In genomic region chr12:84030659-84031332, GRCm38 (mm10) we compare ENCODE assay signal across 9 mouse cellular contexts. TPM values are rescaled to one million over a fixed set of nuclear protein-coding genes. Genes with fewer than 3 reads are reported as not detected.
DNase-seq lines count a peak whose midpoint lies in the region; ATAC-seq and TF ChIP-seq lines count a peak whose summit lies in the region.
"Had no signal": no experiment of that assay in that cellular context is flagged by ENCODE, and none has a peak within 500 bp of the region (broad histone marks: within the 10 kb centered on the region; RNA-seq: fewer than 3 reads in every experiment).

No protein-coding gene starts in this region.

- H3K4me3 ChIP-seq in intestine, embryonic 16.5 days (ENCODE audit: low read length): no peak overlapping the region
- H3K4me3 ChIP-seq in midbrain, embryonic 14.5 days (replicated peaks; ENCODE audit: low read depth, low read length): no peak overlapping the region
- H3K4me3 ChIP-seq in small intestine, adult 2 months (ENCODE audit: low read depth, low read length): no peak overlapping the region
- H3K4me3 ChIP-seq: megakaryocyte, embryonic 14.5 days had no signal

- H3K4me2 ChIP-seq in intestine, embryonic 16.5 days (ENCODE audit: low read depth, low read length): no peak overlapping the region
- H3K4me2 ChIP-seq in midbrain, embryonic 14.5 days (ENCODE audit: low read length): no peak overlapping the region

- WGBS in intestine, embryonic 16.5 days: 68% methylated on average over 4 of the region's 4 CpGs
- 74% methylated on average over 4 of the region's 4 CpGs for WGBS in midbrain, embryonic 14.5 days
- WGBS in small intestine, adult 2 months: 28% methylated on average over 4 of the region's 4 CpGs

- no peak for TF ChIP-seq POLR2A in small intestine, adult 2 months (IDR thresholded peaks at IDR 0.05; ENCODE audit: low read depth, low read length)

- no peaks in the 10 kb centered on the region for H3K9me3 ChIP-seq in intestine, embryonic 16.5 days (ENCODE audit: control insufficient read depth, low read length)
- H3K9me3 ChIP-seq in midbrain, embryonic 14.5 days (ENCODE audit: control insufficient read depth, low read length): no peaks in the 10 kb centered on the region

- peak; percentile 80 to 94 for DNase-seq in adrenal gland, adult (ENCODE audit: inconsistent age in 2 of 2, low spot score in 1 of 2)
- DNase-seq in gastrocnemius, postnatal 25 days: peak; percentile 37
- peak; percentile 79 to 85 for DNase-seq in left cerebral cortex, postnatal 14 days (ENCODE audit: low spot score in 2 of 2)
- DNase-seq in midbrain, embryonic 14.5 days: peak; percentile 90
- peak; percentile 67 for DNase-seq in yolk sac, embryonic 10.5 days (ENCODE audit: low spot score)

- H3K27ac ChIP-seq in intestine, embryonic 16.5 days (ENCODE audit: low read length): no peak overlapping the region
- H3K27ac ChIP-seq in midbrain, embryonic 14.5 days (replicated peaks; ENCODE audit: low read depth, low read length): no peak overlapping the region
- no peak overlapping the region for H3K27ac ChIP-seq in small intestine, adult 2 months (ENCODE audit: insufficient read depth, low read depth, low read length)

- H3K4me1 ChIP-seq in intestine, embryonic 16.5 days (ENCODE audit: control insufficient read depth, insufficient read depth, low read length): 0 out of 2 replicates have a peak, but pooled peaks cover 4% of the 10 kb centered on the region
- no peaks in the 10 kb centered on the region for H3K4me1 ChIP-seq in midbrain, embryonic 14.5 days (ENCODE audit: control insufficient read depth, insufficient read depth, low read length)
- H3K4me1 ChIP-seq in small intestine, adult 2 months (ENCODE audit: control insufficient read depth, insufficient read depth, insufficient read length, low read length): peaks cover 6% of the 10 kb centered on the region; the same call in 1 of the 2 replicates

- intact Hi-C loops in left cerebral cortex, postnatal 14 days (cut with DNase I): loop anchor here (2.0 kb wide), 1 partner anchor 58 kb away; no protein-coding TSS in a partner anchor

- TF ChIP-seq CTCF in small intestine, adult 2 months (IDR thresholded peaks at IDR 0.05; ENCODE audit: extremely low read depth, insufficient read length, insufficient replicate concordance, low read depth, low read length): peak; percentile 82; the same call in 1 of the 2 replicates

- no peak overlapping the region for H3K9ac ChIP-seq in intestine, embryonic 16.5 days (ENCODE audit: low read depth, low read length)
- no peak overlapping the region for H3K9ac ChIP-seq in midbrain, embryonic 14.5 days (replicated peaks; ENCODE audit: low read length)

- no peaks in the 10 kb centered on the region for H3K36me3 ChIP-seq in intestine, embryonic 16.5 days (ENCODE audit: control insufficient read depth, insufficient read depth, low read length)
- H3K36me3 ChIP-seq in midbrain, embryonic 14.5 days (ENCODE audit: control insufficient read depth, insufficient read depth, low read length): no peaks in the 10 kb centered on the region
- no peaks in the 10 kb centered on the region for H3K36me3 ChIP-seq in small intestine, adult 2 months (ENCODE audit: control insufficient read depth, insufficient read depth, low read length)

- ATAC-seq in common myeloid progenitor, adult 5-6 weeks (replicated peaks; ENCODE audit: low read depth, poor library complexity, severe bottlenecking): peak; percentile 91
- ATAC-seq in intestine, embryonic 16.5 days: peak; percentile 81
- ATAC-seq in midbrain, embryonic 14.5 days (ENCODE audit: low FRiP score, low TSS enrichment): no peak

- no peaks in the 10 kb centered on the region for H3K27me3 ChIP-seq in intestine, embryonic 16.5 days (replicated peaks; ENCODE audit: control insufficient read depth, insufficient read depth, low read length)
- no peaks in the 10 kb centered on the region for H3K27me3 ChIP-seq in midbrain, embryonic 14.5 days (ENCODE audit: control insufficient read depth, insufficient read depth, low read length)
- H3K27me3 ChIP-seq in small intestine, adult 2 months (ENCODE audit: control insufficient read depth, insufficient read depth, low read length): no peaks in the 10 kb centered on the region

RNA-seq across cellular contexts. Expression of gene Acot4, which starts 7.4 kb away (rescaled TPM):
- not detected in 2 replicates for total RNA-seq in common myeloid progenitor, adult 5-6 weeks (2017)
- under 1 TPM; 0.05 to 0.43 TPM for total RNA-seq in gastrocnemius, postnatal 25 days (2021)
- polyA plus RNA-seq in intestine, embryonic 16.5 days (2015; fragmentation: Nextera tagmentation; extraction: Ambion mirVana): 12.9 and 20.6 TPM in 2 replicates
- 1 to 10 TPM; 2.5 to 2.9 TPM for total RNA-seq in left cerebral cortex, postnatal 14 days (2021)
- polyA plus RNA-seq in midbrain, embryonic 14.5 days (2014; fragmentation: Nextera tagmentation; extraction: Ambion mirVana): 0.18 and 0.62 TPM in 2 replicates
- 7.7 and 34.2 TPM in 2 replicates for polyA plus RNA-seq in small intestine, adult 2 months (2012; rRNA removed)

RNA-seq across cellular contexts. Expression of gene Gm49366, which starts 7.9 kb away (rescaled TPM):
- total RNA-seq in common myeloid progenitor, adult 5-6 weeks (2017): not detected in 2 replicates
- not detected for total RNA-seq in gastrocnemius, postnatal 25 days (2021)
- polyA plus RNA-seq in intestine, embryonic 16.5 days (2015; fragmentation: Nextera tagmentation; extraction: Ambion mirVana): not detected in 2 replicates
- total RNA-seq in left cerebral cortex, postnatal 14 days (2021): not detected
- not detected in 2 replicates for polyA plus RNA-seq in midbrain, embryonic 14.5 days (2014; fragmentation: Nextera tagmentation; extraction: Ambion mirVana)
- polyA plus RNA-seq in small intestine, adult 2 months (2012; rRNA removed): not detected in 2 replicates

RNA-seq across cellular contexts. Expression of gene Acot3, which starts 21.1 kb away (rescaled TPM):
- total RNA-seq in common myeloid progenitor, adult 5-6 weeks (2017): not detected in 2 replicates
- not detected for total RNA-seq in gastrocnemius, postnatal 25 days (2021)
- polyA plus RNA-seq in intestine, embryonic 16.5 days (2015; fragmentation: Nextera tagmentation; extraction: Ambion mirVana): 7.0 and 11.7 TPM in 2 replicates
- total RNA-seq in left cerebral cortex, postnatal 14 days (2021): 1 to 10 TPM; 2.1 to 2.3 TPM
- 0.88 and 1.2 TPM in 2 replicates for polyA plus RNA-seq in midbrain, embryonic 14.5 days (2014; fragmentation: Nextera tagmentation; extraction: Ambion mirVana)
- not detected in 2 replicates for polyA plus RNA-seq in small intestine, adult 2 months (2012; rRNA removed)

RNA-seq across cellular contexts. Expression of gene Acot1, which starts 21.5 kb away (rescaled TPM):
- 7.9 and 10.9 TPM in 2 replicates for total RNA-seq in common myeloid progenitor, adult 5-6 weeks (2017)
- 1 to 10 TPM in 1 of 2 experiments, under 1 TPM in 1; 0.83 to 4.1 TPM for total RNA-seq in gastrocnemius, postnatal 25 days (2021)
- 159 and 188 TPM in 2 replicates for polyA plus RNA-seq in intestine, embryonic 16.5 days (2015; fragmentation: Nextera tagmentation; extraction: Ambion mirVana)
- 10 to 100 TPM; 10.4 to 17.0 TPM for total RNA-seq in left cerebral cortex, postnatal 14 days (2021)
- 98.3 and 108 TPM in 2 replicates for polyA plus RNA-seq in midbrain, embryonic 14.5 days (2014; fragmentation: Nextera tagmentation; extraction: Ambion mirVana)
- polyA plus RNA-seq in small intestine, adult 2 months (2012; rRNA removed): 2.7 and 2.9 TPM in 2 replicates

RNA-seq across cellular contexts. Expression of gene Acot5, which starts 38.3 kb away (rescaled TPM):
- total RNA-seq in common myeloid progenitor, adult 5-6 weeks (2017): not detected in 2 replicates
- total RNA-seq in gastrocnemius, postnatal 25 days (2021): not detected
- polyA plus RNA-seq in intestine, embryonic 16.5 days (2015; fragmentation: Nextera tagmentation; extraction: Ambion mirVana): 0.21 and 0.28 TPM in 2 replicates
- total RNA-seq in left cerebral cortex, postnatal 14 days (2021): 1 to 10 TPM; 5.1 to 5.3 TPM
- not detected in 2 replicates for polyA plus RNA-seq in midbrain, embryonic 14.5 days (2014; fragmentation: Nextera tagmentation; extraction: Ambion mirVana)
- polyA plus RNA-seq in small intestine, adult 2 months (2012; rRNA removed): not detected in 2 replicates

Comparison
In these comparisons a context has a peak if more than half of its experiments do, and no peak if none do; other contexts are left out.
1. DNase-seq: peak in every context shown above with its lines; median percentile 90 in midbrain, embryonic 14.5 days; 87 in adrenal gland, adult; 82 in left cerebral cortex, postnatal 14 days; 67 in yolk sac, embryonic 10.5 days; 37 in gastrocnemius, postnatal 25 days.